Mouse (Mus musculus): ENCODE data around the gene Pax9.

- TF ChIP-seq CTCF (IDR thresholded peaks at IDR 0.05; ENCODE audit: low read depth, low read length) = no peak
- no peak for TF ChIP-seq POLR2A (IDR thresholded peaks at IDR 0.05; ENCODE audit: borderline replicate concordance, low read depth, low read length)
Measured at GRCm38 (mm10) chr12:56694936-56695335, 3.4 kb downstream of the Pax9 start.

Data from bone marrow macrophage, adult 2 months (primary cell).